Mouse (Mus musculus): ENCODE results near the gene Ppp2r1b.
A peak's percentile ranks its signal among the peaks of the same experiment; 100 is the strongest.
"Not testable (repeated sequence)": the region's sequence is repeated elsewhere in the genome, so short reads cannot be mapped to it uniquely, and the experiment has no call there.

The Ppp2r1b gene

GRCm38 (mm10) chr9:50845081-50845480 is at the start of gene Ppp2r1b:
Gene Ppp2r1b (plus strand): TSS chr9:50845301.
- DNase-seq (ENCODE audit: low spot score): no peak

GRCm38 (mm10) chr9:50796776-50797175 is 48.3 kb upstream of the Ppp2r1b start:
- DNase-seq (ENCODE audit: low spot score): no peak

GRCm38 (mm10) chr9:50797641-50798040 is 47.5 kb upstream of the Ppp2r1b start:
- DNase-seq (ENCODE audit: low spot score): no peak

GRCm38 (mm10) chr9:50798368-50798767 is 46.7 kb upstream of the Ppp2r1b start:
- no peak for DNase-seq (ENCODE audit: low spot score)

GRCm38 (mm10) chr9:50800985-50801384 is 44.1 kb upstream of the Ppp2r1b start:
- peak; percentile 37 for DNase-seq (ENCODE audit: low spot score)

- DNase-seq (ENCODE audit: low spot score): no peak
Measured at GRCm38 (mm10) chr9:50803055-50803671, 41.9 kb upstream of the Ppp2r1b start.

GRCm38 (mm10) chr9:50808471-50808870 is 36.6 kb upstream of the Ppp2r1b start:
- no peak for DNase-seq (ENCODE audit: low spot score)

- DNase-seq (ENCODE audit: low spot score): no peak
Measured at GRCm38 (mm10) chr9:50809146-50809545, 36.0 kb upstream of the Ppp2r1b start.

- no peak for DNase-seq (ENCODE audit: low spot score)
Measured at GRCm38 (mm10) chr9:50811187-50811586, 33.9 kb upstream of the Ppp2r1b start.

GRCm38 (mm10) chr9:50811746-50812145 is 33.4 kb upstream of the Ppp2r1b start:
- no peak for DNase-seq (ENCODE audit: low spot score)

- no peak for DNase-seq (ENCODE audit: low spot score)
Measured at GRCm38 (mm10) chr9:50813796-50814195, 31.3 kb upstream of the Ppp2r1b start.

GRCm38 (mm10) chr9:50815666-50816065 is 29.4 kb upstream of the Ppp2r1b start:
- no peak for DNase-seq (ENCODE audit: low spot score)

GRCm38 (mm10) chr9:50816512-50816911 is 28.6 kb upstream of the Ppp2r1b start:
- no peak for DNase-seq (ENCODE audit: low spot score)

GRCm38 (mm10) chr9:50818050-50818449 is 27.1 kb upstream of the Ppp2r1b start:
- no peak for DNase-seq (ENCODE audit: low spot score)

- no peak for DNase-seq (ENCODE audit: low spot score)
Measured at GRCm38 (mm10) chr9:50819716-50820115, 25.4 kb upstream of the Ppp2r1b start.

GRCm38 (mm10) chr9:50821651-50822050 is 23.4 kb upstream of the Ppp2r1b start:
- DNase-seq (ENCODE audit: low spot score): no peak

GRCm38 (mm10) chr9:50822216-50822615 is 22.9 kb upstream of the Ppp2r1b start:
- no peak for DNase-seq (ENCODE audit: low spot score)

- no peak for DNase-seq (ENCODE audit: low spot score)
Measured at GRCm38 (mm10) chr9:50823779-50824453, 21.2 kb upstream of the Ppp2r1b start.

GRCm38 (mm10) chr9:50831514-50831913 is 13.6 kb upstream of the Ppp2r1b start:
- no peak for DNase-seq (ENCODE audit: low spot score)

- no peak for DNase-seq (ENCODE audit: low spot score)
Measured at GRCm38 (mm10) chr9:50832162-50832561, 12.9 kb upstream of the Ppp2r1b start.

GRCm38 (mm10) chr9:50832582-50832981 is 12.5 kb upstream of the Ppp2r1b start:
- not testable (repeated sequence) for DNase-seq (ENCODE audit: low spot score)

- DNase-seq (ENCODE audit: low spot score): no peak
Measured at GRCm38 (mm10) chr9:50833786-50834185, 11.3 kb upstream of the Ppp2r1b start.

GRCm38 (mm10) chr9:50835068-50835705 is 9.9 kb upstream of the Ppp2r1b start:
- DNase-seq (ENCODE audit: low spot score): no peak
